Mouse (Mus musculus) lung, postnatal 25 days (tissue): ENCODE measurements at regions not wholly inside any gene's neighbourhood (a gene's known extent, or its start where the extent isn't known, plus 50 kb on each side); places are given as distances from the start of the nearest gene placed in this dataset.
"Not testable (repeated sequence)": the region's sequence is repeated elsewhere in the genome, so short reads cannot be mapped to it uniquely, and the experiment has no call there.

ENCODE experiments used
- DNase-seq: peaks from one replicate; pipeline ENCODE4 v3.0.0; 2022; ENCODE audit warnings: low spot score

DNA sequence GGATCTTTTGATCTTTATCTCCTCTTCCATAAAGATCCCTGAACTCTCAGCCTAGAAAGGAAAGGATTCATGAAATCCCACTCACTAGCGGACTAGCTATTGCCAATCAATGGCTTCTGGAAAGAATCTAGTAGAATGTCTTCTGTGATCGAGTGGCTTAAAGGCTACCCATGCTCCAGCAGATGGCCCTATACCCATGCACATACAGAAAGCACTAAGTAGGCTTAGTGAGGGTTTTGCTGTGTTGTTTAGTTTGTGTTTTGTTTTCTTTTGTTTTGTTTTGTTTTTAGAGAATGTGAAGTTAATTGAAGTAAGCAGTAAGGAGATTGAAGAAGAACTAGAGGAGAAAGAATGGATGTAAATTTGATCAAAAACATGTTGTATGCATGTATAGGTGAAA is 187.5 kb downstream of the Kctd12 start:
- peak; percentile 38 for DNase-seq

DNA sequence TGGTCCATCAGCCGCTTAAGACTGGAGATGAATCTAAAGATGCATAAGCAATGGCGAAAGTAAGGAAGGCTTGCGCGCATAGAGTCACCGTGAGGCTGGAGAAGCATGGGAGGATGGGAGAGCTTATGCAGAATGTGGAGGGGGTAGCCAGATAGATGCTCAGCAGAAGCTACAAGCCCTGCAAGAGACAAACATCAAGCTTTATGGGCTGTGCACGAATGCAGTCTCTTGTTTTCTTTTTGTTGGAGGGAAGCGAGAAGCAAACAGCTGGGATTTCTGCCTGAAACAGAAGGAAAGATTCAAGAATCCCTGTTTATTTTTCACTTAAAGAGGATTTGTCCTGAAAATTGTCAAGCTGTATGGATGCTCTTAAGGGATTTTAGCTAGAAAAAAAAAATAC is 188.7 kb downstream of the Kctd12 start:
- no peak for DNase-seq

DNA sequence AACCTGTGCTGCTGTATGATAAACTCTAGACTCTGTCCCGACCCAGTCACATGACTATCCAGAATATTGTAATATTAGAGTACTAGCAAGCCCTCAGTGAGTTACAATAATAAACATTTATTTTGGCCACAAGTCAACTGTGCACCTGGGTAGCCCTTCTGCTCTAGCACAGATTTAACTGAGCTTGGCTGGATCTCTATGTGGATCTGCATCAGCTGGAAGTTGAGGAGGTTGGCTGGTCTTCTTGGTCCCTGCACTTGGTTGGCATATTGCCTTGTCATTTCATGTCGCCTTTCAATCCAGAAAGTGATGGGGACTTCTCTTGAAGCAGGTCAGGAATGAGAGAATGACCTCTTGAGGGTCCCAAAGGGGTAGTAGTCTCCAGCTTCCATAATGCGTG is 191.5 kb downstream of the Kctd12 start:
- DNase-seq, result no peak

DNA sequence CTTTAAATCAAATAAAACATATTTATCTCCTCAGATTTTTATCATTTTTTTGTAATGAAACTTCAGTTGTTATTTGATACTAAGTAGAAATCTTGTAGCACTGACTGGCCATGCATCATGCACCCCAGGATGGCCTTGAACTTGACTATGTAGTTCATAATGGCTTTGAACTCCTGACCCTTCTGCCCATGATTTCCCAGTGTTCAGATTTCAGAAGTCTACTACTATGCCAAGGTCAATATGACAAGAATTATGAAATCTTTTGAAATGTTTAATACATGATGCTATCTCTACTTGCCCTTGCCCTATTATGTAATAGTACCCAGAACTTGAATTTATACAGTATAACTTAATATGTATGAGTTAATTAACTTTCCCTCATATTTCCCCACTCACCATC is 200.2 kb downstream of the Kctd12 start:
- no peak for DNase-seq

DNA sequence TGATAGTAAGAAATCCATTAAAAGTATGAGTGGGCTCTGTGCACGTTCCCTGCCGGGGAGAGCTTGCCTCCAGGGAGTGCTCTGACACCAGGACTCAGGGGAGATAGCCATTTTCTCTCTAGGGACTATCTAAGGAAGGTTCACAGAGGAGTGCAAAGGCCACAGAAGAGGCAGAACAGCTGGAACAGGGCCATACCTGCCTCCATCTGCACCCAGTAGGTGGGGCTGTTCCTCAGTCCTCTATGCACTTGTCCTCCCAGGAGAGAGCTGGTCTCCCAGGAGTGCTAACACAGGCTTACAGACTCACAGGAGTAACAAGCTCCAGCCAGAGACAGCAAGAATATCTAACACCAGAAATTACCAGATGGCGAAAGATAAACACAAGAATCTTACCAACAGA is 212.7 kb downstream of the Kctd12 start:
- DNase-seq, result peak; percentile 9

DNA sequence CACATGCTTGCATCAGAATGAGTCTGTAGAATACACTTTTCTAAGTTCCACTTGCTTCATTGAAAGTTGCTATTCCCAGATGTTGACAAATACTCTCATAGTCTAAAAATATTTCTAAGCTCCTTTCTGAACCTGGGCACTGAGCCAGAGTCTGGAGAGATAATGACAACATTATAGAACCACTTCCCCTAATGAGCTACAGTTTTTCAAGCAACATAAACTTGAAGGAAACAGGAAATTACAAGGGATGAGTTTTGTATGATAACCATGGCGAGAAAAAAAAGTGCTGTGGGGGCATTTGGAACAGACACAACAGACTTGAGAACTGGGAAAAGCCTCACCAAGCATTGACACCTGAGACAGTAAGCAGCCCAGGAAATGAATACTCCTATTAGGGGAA is 233.8 kb downstream of the Kctd12 start:
- DNase-seq, result peak; percentile 38

DNA sequence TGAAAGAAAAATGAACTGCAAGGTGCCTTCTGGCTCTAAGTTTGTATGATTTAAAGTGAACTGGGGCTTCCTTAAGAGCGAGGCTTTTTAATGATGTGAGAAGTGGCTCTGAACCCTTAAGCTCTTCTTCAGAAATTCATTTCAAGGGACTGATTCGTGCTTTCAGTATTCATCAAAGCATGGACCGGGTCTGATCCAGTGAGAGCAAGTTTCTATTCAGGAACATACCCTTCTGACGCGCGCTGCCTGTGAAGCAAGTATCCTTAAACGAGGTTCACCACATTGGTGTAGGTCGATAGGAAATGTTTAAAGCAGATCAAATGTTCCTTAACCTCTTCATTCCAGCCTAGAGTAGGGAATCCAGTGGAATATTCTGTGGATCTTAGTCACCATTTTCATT is 240.1 kb downstream of the Kctd12 start:
- DNase-seq, result no peak

DNA sequence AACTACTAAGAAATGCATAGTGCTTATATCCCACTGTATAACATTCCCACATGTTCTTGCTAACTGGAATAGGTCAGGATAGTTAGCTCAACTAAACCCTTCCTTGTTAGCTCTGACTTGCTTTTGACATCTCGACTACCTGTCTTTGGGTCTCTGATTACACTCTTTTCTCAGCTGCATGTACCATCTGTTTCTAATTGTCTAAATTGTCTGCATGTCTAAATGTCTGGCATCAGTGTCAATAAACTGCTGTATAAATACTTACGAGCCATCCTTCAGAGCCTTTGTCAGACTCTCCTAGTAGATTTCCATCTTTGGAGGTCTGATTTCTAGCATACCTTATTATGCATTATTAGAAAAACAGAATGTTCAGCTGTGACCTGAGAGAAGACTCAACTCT is 245.8 kb downstream of the Kctd12 start:
- no peak for DNase-seq

DNA sequence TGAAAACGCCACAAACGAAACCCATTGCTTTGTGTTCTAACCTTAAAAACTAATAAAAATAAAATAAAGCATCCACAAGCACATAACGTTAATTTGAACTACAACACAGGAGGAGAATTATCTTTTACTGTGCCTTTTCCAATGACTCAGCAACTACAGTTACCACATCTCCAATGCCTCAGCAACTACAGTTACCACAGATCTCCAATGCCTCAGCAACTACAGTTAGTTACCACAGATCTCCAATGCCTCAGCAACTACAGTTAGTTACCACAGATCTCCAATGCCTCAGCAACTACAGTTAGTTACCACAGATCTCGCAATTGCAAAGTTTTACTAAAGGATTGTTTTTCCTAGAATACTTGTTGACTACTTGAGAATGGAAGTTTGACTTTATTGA is 248.7 kb downstream of the Kctd12 start:
- not testable (repeated sequence) for DNase-seq

DNA sequence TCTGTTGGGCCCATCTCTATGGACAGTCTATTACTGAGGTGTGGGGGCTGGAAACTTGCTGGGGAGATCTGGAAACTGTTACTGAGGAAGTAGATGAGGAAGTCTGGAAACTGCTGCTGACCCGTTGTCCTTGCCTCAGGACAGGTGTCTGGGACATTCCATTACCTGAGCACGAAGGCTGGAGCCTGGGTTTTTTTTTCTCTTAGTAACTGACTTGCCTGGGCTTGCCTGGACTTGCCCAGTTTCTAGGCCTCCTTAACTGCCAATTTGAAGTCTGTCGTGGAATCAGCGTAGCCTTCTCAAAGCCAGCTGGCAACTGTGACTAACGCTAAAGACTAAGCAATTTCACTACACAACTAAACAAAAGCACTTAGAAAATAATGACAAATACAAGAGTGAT is 250.7 kb downstream of the Kctd12 start:
- no peak for DNase-seq

DNA sequence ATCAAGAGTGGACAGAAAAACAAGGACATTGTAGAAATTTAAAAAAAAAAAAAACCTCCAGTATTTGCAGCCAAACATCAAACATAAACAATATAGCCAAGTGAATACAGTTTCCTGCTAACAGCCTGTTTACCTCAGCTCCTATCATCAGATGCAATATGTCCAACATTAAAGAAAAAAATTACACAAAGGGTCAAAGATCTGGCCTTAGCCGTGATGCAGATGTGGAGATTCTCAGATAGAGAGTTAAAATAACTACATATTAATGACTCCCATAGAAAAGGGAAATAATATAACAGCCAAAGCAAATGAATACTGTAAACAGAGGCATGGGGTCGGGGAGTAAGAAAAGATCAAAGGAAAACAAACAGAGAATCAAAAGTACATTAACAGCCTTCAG is 259.8 kb downstream of the Kctd12 start:
- no peak for DNase-seq

DNA sequence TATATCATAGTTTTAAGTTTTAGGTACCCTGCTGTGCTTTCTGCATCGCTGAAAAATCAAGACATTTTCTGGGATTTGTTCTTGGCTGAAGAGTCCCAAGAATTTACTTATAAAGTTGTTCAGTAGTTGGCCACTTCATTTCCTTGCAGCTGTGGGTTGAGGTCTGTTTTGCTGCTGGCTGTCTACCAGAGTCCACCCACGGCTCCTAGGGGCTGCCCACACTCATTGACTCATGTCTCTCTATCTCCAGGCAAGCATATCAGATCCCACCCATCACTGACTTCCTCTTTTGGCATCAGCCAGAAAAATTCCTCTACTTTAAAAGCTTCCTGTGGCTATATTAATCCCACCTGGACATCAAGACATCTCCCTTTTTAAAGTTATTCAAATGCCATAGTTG is 263.9 kb downstream of the Kctd12 start:
- no peak for DNase-seq

DNA sequence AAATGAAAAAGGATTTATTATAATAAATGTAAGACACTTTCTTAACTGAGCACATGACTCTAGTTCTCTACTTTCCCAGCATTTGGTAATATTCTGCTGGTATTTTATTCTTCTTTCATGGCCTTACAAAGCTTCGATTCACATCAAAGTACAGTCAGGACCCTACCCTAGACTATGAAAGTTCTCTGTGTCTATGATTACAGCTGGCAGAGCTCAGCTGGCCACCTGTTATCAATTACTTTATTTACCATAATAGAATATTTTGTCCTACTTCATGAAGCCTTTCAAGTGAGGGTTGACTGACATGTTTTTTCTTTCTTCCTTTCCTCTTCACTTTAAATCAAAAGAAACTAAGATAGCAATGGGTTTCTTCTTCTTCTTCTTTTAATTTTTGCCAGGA is 269.8 kb downstream of the Kctd12 start:
- no peak for DNase-seq

DNA sequence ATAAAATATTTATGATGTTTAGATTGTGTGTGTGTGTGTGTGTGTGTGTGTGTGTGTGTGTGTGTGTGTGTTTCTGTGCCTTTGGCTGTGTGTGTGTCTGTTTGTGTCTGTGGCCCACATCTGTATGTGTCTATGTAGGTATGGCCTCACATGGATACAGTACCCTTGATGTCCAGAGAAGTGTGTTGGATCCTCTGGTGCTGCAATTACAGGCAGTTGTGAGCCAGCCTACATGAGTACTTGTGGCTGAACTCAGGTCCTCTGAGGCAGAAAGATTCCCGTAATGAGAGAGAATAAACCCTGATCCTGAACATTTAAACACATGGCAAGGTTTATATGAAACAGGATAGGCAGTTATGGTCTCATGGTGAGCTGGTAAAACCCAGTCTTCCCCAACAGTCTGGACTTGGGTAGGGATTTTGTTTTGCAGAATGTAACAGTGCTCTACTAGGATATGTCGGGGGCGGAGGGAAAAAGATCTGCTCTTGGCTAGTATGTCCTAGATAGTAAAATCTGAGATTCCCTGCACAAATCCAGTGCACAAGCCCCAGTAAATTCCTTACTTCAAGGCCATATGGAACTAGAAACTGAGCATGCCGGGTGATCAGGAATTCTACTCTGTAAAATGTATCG is 275.6 kb downstream of the Kctd12 start:
- DNase-seq, result no peak

DNA sequence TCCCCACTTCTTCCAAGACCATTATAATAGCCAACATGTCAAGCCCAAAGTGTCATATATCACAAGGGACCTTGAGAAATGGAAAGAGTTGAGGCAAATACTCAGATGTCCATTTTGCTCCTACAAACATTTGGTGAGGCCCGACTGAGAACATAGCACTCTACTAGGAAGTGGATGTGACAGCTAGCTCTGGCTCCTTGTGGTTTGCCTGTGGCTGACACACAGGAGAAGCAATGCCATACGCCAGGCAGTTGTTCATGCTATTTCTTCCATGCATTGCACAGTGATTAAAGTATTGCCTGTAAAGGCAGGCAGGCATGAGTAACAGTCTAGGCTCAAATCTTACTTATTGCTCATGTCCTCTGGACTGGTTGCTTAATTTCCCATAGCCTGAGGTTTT is 281.3 kb downstream of the Kctd12 start:
- DNase-seq, result no peak

DNA sequence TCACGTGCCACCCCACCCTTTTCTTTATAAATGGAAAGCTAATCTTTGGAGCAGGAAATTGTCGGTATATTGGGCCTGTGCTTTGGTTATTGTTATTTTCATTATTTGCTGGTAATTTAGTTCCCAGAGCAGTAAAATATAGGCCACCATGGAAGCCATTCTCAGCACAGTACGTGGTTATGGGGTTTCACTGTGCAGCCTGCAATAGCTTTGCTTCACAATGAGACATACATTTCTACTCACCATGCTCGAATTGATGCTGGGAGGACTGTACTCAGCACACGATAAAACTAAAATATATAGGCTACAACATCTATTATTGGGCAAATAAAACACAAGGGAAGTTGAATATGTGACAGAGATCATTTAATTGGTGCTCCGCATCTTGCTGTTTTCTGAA is 282.0 kb downstream of the Kctd12 start:
- no peak for DNase-seq

DNA sequence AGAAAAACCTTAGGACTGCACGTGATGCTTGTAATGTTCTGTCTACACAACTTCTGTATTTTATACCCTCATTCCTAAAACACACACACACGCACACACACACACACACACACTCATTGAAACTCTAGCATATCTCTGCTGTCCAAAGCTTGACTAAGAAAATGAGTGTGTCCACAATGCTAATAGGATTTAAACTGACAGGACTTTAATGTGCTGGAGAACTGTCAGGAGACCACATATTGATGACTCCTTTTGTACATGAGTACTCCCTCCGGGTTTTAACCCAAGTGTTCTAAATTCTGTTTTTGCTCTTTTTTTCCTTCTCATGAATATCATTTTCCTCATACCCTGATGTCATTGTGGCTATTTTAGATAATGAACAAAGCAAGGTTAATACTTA is 283.4 kb downstream of the Kctd12 start:
- no peak for DNase-seq

DNA sequence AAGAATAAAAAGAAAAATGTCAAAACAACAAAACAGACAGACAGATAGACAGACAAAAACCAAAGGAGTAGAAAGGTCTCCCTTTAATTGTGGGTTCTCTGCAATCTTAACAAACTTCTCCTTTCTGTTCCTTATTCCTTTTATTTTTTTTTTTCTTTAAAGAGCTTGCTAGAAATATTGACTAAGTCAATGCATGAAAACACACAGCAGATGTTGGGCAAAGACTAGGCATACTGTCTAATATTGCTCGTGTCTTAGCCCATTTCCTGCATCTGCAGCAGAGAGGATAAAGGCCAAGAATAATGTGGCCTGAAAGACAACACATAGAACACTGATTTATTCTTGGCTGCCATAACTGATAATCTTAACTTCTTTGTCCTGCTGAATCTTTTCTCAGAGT is 295.6 kb downstream of the Kctd12 start:
- DNase-seq, result no peak

DNA sequence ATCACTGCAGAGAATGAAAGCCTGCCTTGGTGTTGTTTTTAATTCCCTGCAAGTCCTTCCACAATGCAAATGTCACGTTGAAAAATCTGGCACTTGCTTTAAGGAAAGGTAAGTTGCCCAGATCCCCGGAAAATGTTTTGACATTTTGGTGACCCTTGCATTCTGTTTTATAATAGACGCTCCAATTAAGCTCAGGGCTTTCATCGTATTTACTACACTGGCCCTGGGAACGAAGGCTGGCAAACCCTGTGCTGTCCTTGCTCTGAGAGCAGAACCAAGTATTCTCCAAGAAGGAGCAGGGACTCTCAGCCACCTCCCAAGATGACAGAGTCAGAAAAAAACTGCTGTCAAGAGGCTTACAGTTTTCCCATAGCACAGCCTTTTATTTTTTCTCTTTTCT is 305.9 kb downstream of the Kctd12 start:
- no peak for DNase-seq

DNA sequence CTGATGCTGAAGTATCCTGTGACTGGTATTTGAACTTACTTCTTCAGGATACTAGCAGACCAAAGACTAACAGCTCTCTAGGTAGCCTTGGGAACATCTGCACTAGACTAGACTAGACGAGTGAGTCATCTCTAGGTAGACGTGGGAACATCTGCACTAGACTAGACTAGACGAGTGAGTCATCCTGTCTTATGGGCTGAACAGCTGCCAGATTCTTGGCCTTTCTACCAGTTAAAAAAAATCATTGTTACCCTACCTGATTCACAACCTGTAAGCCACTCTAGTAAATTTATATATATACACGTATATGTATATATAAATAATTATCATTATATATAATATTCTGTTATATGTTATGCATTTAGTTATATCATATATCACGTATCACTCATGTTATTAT is 307.8 kb downstream of the Kctd12 start:
- no peak for DNase-seq

DNA sequence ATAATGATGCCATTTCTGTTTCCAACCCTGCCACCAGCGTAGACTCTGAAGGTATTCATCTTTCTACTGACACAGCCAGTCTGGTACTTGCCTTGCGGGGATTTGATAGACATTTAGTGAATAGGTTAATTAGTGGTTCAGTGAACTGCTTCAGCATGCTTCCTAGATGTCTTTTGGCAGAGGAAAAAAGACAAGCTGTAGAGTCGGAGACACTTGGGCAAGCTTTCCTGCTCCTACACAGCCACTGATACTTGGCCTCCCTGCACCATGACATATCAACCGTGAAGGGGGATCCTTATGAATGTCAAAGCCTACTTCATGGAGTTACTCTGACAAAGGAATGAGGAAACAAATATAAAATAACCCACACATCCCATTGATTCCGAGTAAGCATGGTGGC is 308.7 kb downstream of the Kctd12 start:
- no peak for DNase-seq

DNA sequence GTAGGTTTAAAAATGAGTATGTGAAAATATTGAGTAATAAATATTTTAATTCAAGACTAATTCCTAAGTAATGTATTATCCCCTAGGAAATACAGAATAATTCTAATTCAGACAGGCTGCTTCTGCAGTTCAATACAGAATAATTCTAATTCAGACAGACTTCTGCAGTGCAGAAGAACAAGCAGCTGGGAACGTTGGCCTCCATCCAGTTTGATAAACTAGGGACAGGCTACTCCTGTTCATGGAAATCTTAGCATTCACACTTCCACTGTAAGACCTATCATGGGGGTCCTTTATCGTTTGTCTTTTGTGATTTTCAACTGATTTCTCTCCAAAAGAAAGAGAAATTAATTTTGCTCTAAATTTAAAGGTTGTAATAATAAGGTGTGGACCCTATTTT is 319.2 kb downstream of the Kctd12 start:
- DNase-seq, result no peak

DNA sequence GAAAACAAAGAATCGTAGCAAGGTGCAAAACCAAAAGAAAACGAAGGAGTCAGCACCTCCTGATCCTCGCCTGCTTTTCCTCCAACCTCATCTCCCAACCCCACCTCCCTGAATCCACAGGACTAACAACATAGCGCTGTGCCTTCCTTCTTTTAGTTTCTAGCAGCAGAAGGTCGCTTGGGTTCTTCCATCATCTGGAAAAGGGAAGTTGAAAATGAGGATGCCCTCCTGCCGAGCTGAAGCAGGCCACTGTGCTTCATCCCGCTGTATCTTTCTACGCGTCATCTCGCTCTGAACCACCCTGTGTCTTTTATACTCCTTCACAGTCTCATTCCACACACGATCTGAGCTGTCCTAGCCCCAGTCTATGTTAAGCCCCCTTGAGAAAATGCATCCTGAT is 322.1 kb downstream of the Kctd12 start:
- no peak for DNase-seq

DNA sequence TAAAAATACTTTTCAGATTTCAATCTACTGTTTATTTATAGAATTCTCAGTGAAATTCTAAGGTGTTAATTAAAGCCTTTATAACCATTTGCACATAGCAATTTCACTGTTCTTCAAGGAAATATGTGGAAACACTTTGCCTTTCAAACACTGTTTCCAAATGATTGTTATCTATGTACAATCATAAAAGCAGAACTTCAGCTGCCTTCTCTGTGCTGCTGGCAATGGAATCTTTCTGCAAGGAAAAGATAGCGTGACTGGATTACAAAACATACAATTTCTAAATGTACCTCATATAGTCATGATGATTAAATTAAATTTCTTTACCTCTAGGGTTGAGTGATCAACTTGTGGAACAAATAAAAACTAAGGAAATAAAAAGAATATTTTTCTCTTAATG is 326.2 kb downstream of the Kctd12 start:
- DNase-seq, result no peak

DNA sequence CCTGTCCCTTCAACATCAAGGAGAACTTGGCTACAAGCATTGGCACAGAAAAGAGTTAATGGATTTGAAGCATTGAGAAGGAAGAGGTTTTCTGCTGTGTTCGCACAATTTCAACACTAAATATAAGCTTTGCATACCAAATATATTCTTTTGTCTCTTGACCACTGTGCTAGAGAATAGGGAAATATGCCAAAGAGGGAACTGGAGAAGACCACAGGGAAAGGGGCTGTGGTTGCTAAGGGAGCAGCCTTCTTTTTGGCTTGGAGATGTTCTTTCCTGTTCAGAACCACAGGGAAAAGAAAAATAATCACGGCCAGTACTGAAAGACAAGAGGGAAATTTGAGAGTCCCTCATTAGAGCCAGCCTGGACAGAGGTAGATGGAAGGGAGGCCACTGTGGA is 352.8 kb downstream of the Kctd12 start:
- no peak for DNase-seq
